Mouse (Mus musculus): Measurements from ENCODE around the gene Trpm5. TPM values are rescaled to one million over a fixed set of nuclear protein-coding genes. Genes with fewer than 3 reads are reported as not detected.

Trpm5 gene
- polyA plus RNA-seq, 1 experiment from 2014 or later, result 1.5 TPM

DNA sequence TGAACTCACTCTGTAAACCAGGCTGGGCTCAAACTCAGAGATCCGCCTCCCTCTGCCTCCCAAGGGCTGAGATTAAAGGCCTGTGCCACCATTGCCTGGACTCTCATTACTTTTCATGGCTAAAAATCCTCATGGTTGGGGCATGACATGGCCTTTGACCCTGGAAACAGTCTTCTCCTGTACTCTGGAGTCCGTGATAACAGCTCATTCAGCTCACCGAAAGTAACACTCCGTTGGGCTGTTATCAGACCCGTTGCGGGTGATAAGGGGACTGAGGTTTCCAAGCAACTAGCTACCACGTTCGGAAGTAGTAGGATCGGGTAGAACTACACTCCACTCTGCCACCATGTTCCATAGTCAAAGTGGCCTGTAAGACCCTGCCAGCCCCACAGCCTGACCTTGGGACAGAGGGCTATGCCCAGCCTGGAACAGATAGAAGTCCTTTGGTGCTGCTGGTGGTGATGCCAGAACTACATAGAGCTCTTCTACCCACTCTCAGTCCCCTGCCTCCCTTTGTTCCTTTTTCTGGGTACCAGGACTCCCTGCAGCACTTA lies 36.7 kb downstream of the Trpm5 start:
- no peaks in the 10 kb centered on the region; the same call in 1 of the 2 replicates for H3K36me3 ChIP-seq (ENCODE audit: control insufficient read depth, insufficient read depth, low read length)
- H3K27me3 ChIP-seq (ENCODE audit: control insufficient read depth, insufficient read depth, low read depth, low read length), result no peaks in the 10 kb centered on the region
- H3K27ac ChIP-seq (ENCODE audit: low read length), result peak overlapping the region; percentile 41
- no peak overlapping the region for H3K9ac ChIP-seq (ENCODE audit: low read depth, low read length)
- H3K9me3 ChIP-seq (replicated peaks; ENCODE audit: control insufficient read depth, low read length, poor library complexity, severe bottlenecking), result no peaks in the 10 kb centered on the region
- H3K4me3 ChIP-seq (ENCODE audit: low read depth, low read length), result no peak overlapping the region
- H3K4me2 ChIP-seq (ENCODE audit: low read length), result no peak overlapping the region
- 85% methylated on average over 9 of the region's 9 CpGs for WGBS
- peaks cover 31% of the 10 kb centered on the region for H3K4me1 ChIP-seq (ENCODE audit: control insufficient read depth, insufficient read depth, low read length)
- no peak for ATAC-seq

DNA sequence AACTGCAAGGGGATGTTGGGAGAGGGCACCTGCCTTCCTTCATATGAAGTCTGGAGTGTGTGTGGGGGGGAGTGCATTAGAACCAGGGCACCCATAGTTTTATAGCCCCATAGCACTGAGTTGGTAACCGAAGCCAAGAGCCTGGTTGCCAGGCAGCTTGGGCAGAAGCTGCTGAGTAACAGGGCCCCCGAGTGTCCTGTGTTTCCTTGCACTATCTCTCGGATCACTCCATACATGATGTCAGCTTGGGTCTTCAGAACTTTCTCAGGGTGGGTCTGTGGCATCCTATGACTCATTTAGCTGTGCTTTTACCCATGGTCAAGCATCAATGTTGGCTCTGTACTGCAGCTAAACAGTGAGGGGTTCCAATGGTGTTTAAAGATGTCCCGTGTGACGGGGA lies 37.4 kb downstream of the Trpm5 start:
- Histone ChIP-seq H3K4me3 (ENCODE audit: low read depth, low read length) (no peak overlapping the region), H3K9me3 (replicated peaks; ENCODE audit: control insufficient read depth, low read length, poor library complexity, severe bottlenecking) (no peaks in the 10 kb centered on the region), H3K27ac (ENCODE audit: low read length) (no peak overlapping the region), H3K4me2 (ENCODE audit: low read length) (peak overlapping the region; percentile 12; the same call in 1 of the 2 replicates), H3K27me3 (ENCODE audit: control insufficient read depth, insufficient read depth, low read depth, low read length) (no peaks in the 10 kb centered on the region), H3K36me3 (ENCODE audit: control insufficient read depth, insufficient read depth, low read length) (no peaks in the 10 kb centered on the region; the same call in 1 of the 2 replicates), H3K4me1 (ENCODE audit: control insufficient read depth, insufficient read depth, low read length) (peaks cover 36% of the 10 kb centered on the region), H3K9ac (ENCODE audit: low read depth, low read length) (0 out of 2 replicates have a peak overlapping the region, but pooled peaks have one; percentile 6)
- no peak for ATAC-seq
- WGBS, result 95% methylated on average over 5 of the region's 5 CpGs

DNA sequence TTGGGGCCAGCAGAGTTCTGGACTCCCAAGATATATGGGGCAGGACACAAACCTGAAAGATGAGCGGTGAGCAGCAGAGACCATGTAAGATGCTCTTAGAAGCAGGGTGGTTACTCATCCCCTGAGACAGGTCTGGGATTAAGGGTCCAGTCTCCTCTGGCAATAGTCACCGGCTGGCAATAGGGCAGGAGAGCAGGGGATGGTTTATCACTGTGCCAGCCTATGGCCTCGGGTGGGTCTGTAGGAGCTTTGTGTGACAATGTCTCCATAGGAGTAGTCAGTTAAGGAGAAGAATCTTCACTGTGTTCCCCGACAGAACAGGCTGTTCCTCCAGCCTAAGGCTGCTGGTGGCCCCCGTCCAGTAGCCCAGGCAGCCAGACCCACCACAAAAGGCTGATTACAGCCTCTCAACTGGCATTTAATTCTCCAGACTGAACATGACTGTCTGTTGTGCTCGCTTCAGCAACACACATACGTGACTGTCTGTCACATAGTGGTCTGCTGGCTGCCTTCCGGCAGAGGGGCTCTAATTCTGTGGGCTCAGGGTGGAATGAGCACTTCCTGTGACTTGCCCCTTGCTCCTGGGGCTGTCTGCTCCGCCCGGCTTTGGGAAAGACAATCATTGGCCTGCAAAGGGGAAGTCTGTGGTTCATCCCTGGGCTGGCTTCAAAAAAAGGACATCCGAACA lies 38.8 kb downstream of the Trpm5 start:
- Histone ChIP-seq H3K4me3 (ENCODE audit: low read depth, low read length) (no peak overlapping the region), H3K9me3 (replicated peaks; ENCODE audit: control insufficient read depth, low read length, poor library complexity, severe bottlenecking) (no peaks in the 10 kb centered on the region), H3K27me3 (ENCODE audit: control insufficient read depth, insufficient read depth, low read depth, low read length) (no peaks in the 10 kb centered on the region), H3K27ac (ENCODE audit: low read length) (no peak overlapping the region), H3K4me2 (ENCODE audit: low read length) (peak overlapping the region; percentile 22; the same call in 1 of the 2 replicates), H3K9ac (ENCODE audit: low read depth, low read length) (no peak overlapping the region), H3K4me1 (ENCODE audit: control insufficient read depth, insufficient read depth, low read length) (peaks cover 38% of the 10 kb centered on the region), H3K36me3 (ENCODE audit: control insufficient read depth, insufficient read depth, low read length) (no peaks in the 10 kb centered on the region; the same call in 1 of the 2 replicates)
- ATAC-seq, result no peak
- 77% methylated on average over 11 of the region's 11 CpGs for WGBS

DNA sequence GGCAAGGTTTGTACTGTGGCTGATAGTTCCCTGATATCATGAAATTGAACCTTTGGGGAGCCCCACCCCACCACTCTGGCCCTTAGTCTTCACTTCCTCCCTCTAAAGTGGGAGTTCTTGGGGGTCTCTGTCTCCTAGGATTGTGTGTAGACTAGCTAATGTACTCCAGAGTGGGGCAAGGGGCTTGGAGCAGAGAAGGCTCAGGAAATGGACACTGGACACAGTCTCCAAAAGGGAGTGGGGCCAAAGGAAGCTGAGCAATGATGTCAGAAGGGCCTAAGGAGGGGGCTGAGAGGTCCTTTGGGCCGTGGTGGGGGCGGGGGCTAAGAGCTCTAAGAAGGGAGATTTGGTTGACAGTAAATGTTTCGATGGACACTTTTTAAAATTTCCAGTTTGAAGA lies 39.4 kb downstream of the Trpm5 start:
- Histone ChIP-seq H3K27me3 (ENCODE audit: control insufficient read depth, insufficient read depth, low read depth, low read length) (no peaks in the 10 kb centered on the region), H3K27ac (ENCODE audit: low read length) (no peak overlapping the region), H3K4me2 (ENCODE audit: low read length) (peak overlapping the region; percentile 88), H3K36me3 (ENCODE audit: control insufficient read depth, insufficient read depth, low read length) (no peaks in the 10 kb centered on the region; the same call in 1 of the 2 replicates), H3K4me1 (ENCODE audit: control insufficient read depth, insufficient read depth, low read length) (peaks cover 38% of the 10 kb centered on the region), H3K9ac (ENCODE audit: low read depth, low read length) (peak overlapping the region; percentile 98; the same call in 1 of the 2 replicates), H3K9me3 (replicated peaks; ENCODE audit: control insufficient read depth, low read length, poor library complexity, severe bottlenecking) (no peaks in the 10 kb centered on the region), H3K4me3 (ENCODE audit: low read depth, low read length) (peak overlapping the region; percentile 96; the same call in 1 of the 2 replicates)
- no peak for ATAC-seq
- 88% methylated on average over 3 of the region's 3 CpGs for WGBS

DNA sequence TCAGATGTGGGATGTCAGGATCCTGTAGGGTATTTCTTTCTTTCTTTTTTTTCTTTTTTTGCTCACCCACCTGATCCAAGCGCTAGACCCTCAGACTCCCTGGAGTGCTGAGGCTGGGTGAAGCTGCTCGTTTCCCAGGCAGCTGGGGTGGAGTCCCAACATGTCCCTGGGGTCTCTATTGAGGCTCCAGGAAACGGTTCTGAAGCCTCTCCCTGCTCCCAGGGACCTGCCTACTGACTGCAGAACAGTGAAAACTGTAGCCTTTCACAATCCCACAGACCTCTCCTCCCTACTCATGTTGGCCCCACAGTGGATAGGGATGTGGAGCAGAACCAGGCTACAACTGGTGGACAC lies 39.9 kb downstream of the Trpm5 start:
- Histone ChIP-seq H3K4me3 (ENCODE audit: low read depth, low read length) (peak overlapping the region; percentile 96; the same call in 1 of the 2 replicates), H3K9ac (ENCODE audit: low read depth, low read length) (peak overlapping the region; percentile 98; the same call in 1 of the 2 replicates), H3K9me3 (replicated peaks; ENCODE audit: control insufficient read depth, low read length, poor library complexity, severe bottlenecking) (no peaks in the 10 kb centered on the region), H3K27ac (ENCODE audit: low read length) (no peak overlapping the region), H3K4me2 (ENCODE audit: low read length) (peak overlapping the region; percentile 88), H3K4me1 (ENCODE audit: control insufficient read depth, insufficient read depth, low read length) (peaks cover 38% of the 10 kb centered on the region), H3K27me3 (ENCODE audit: control insufficient read depth, insufficient read depth, low read depth, low read length) (no peaks in the 10 kb centered on the region), H3K36me3 (ENCODE audit: control insufficient read depth, insufficient read depth, low read length) (no peaks in the 10 kb centered on the region; the same call in 1 of the 2 replicates)
- 39% methylated on average over 3 of the region's 3 CpGs for WGBS
- no peak for ATAC-seq

DNA sequence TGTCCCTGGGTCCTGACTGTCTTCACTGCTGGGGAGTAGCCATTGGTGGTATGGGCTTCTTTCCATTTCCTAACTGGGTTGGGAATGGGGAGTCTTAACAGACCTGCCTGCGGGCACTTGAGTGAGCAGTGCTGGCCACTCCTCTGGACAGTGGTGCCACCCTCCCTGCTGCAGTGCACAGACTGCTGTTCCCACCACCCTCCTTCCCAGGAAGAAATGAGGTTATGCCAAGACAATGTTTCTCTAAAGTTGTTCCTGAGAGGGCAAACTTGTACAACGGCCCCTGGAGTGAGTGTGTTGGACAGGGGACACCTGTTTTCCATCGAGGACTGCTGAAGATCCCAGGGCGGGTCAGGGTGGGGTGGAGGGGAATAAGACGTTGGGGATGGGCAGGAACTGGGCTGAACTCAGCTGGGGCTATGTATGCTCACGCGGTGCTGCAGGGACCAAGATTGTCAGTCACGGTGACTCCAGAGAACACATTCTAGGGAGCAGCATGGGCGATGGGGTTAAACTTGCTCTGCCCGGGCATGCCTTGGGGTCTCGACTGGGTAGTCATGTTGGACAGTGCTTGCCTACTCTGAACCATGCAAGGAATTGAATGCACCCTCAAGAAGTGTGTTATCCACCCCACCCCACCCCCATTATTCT lies 40.4 kb downstream of the Trpm5 start:
- 71% methylated on average over 11 of the region's 11 CpGs for WGBS
- Histone ChIP-seq H3K9ac (ENCODE audit: low read depth, low read length) (peak overlapping the region; percentile 98), H3K4me2 (ENCODE audit: low read length) (peak overlapping the region; percentile 88), H3K4me1 (ENCODE audit: control insufficient read depth, insufficient read depth, low read length) (peaks cover 35% of the 10 kb centered on the region), H3K36me3 (ENCODE audit: control insufficient read depth, insufficient read depth, low read length) (no peaks in the 10 kb centered on the region; the same call in 1 of the 2 replicates), H3K27ac (ENCODE audit: low read length) (no peak overlapping the region), H3K27me3 (ENCODE audit: control insufficient read depth, insufficient read depth, low read depth, low read length) (no peaks in the 10 kb centered on the region), H3K4me3 (ENCODE audit: low read depth, low read length) (peak overlapping the region; percentile 96), H3K9me3 (replicated peaks; ENCODE audit: control insufficient read depth, low read length, poor library complexity, severe bottlenecking) (no peaks in the 10 kb centered on the region)
- ATAC-seq, result peak; percentile 1; the same call in 1 of the 2 replicates

DNA sequence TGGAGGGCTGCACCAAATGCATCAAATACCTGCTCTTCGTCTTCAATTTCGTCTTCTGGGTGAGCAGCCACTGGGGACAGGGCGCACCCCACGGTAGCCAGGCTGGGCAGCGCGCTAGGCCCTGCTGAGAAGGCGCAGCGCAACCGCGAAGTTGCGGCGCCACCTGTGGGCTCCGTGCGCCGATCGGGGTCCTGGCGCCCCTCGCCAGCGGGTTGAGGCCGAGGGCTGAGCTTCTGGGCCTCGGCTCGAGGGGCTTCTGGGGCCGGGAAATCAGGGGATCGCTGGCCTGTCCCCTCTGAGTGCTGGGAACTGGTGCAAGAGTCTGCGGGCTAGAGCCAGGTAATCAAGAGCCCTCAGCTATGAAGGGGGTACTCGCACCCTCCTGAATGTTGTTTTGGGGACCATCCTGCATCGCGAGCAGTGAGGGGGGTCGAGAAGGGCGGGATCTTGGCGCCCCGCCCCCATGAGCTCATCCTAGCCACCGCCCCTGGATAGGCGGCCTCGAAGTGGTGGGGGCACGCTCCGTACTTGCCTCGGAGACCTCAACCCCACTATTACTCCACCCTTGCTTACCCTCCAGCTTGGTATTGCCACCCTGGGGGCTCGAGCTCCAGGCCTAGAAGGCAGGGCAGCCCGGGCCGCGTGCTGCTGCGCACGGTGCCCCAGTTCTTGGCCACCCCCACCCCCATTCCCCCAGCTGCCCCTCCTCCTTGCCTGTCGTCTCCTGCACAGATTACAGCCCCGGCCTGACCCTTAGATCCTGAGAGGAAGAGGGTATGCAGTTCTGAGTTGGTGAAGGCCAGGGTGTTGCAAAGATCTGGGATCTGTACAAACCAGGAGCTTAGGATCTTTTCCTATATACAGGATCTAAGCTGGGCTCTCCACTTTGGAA lies 41.2 kb downstream of the Trpm5 start:
- peaks cover 30% of the 10 kb centered on the region for H3K4me1 ChIP-seq (ENCODE audit: control insufficient read depth, insufficient read depth, low read length)
- WGBS, result 1% methylated on average over 45 of the region's 46 CpGs
- peak overlapping the region; percentile 96 for H3K4me3 ChIP-seq (ENCODE audit: low read depth, low read length)
- H3K36me3 ChIP-seq (ENCODE audit: control insufficient read depth, insufficient read depth, low read length), result no peaks in the 10 kb centered on the region; the same call in 1 of the 2 replicates
- peak overlapping the region; percentile 88 for H3K4me2 ChIP-seq (ENCODE audit: low read length)
- H3K9ac ChIP-seq (ENCODE audit: low read depth, low read length), result peak overlapping the region; percentile 98
- peak; percentile 83 for ATAC-seq
- no peaks in the 10 kb centered on the region for H3K27me3 ChIP-seq (ENCODE audit: control insufficient read depth, insufficient read depth, low read depth, low read length)
- H3K27ac ChIP-seq (ENCODE audit: low read length), result peak overlapping the region; percentile 89
- no peaks in the 10 kb centered on the region for H3K9me3 ChIP-seq (replicated peaks; ENCODE audit: control insufficient read depth, low read length, poor library complexity, severe bottlenecking)

DNA sequence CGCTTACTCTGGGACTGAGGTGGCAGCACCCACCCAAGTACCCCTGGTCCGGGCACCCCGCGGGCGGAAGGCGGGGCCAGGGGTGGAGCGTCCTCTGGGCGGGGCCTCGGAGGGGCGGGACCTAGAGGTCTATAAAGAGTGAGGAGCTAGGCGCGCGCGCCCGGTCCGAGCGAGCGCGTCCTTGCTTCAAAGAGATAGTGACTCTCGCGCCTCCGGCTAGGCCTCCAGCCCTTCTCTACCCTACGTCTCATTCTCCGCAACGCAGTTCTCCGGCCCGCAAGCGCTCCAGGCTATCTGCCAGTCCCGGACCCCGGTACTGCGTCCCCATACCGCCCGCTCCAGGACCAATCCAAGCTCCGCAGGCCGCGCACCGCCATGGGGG lies 41.8 kb downstream of the Trpm5 start, which contains the start of gene Cd81:
Cd81 (plus strand) TSS at position 114 of the 382 bp plus-strand sequence.
- peaks cover 26% of the 10 kb centered on the region for H3K4me1 ChIP-seq (ENCODE audit: control insufficient read depth, insufficient read depth, low read length)
- no peaks in the 10 kb centered on the region for H3K36me3 ChIP-seq (ENCODE audit: control insufficient read depth, insufficient read depth, low read length)
- peak within 1 kb of the TSS; percentile 98 for H3K9ac ChIP-seq (ENCODE audit: low read depth, low read length)
- no peaks in the 10 kb centered on the region for H3K9me3 ChIP-seq (replicated peaks; ENCODE audit: control insufficient read depth, low read length, poor library complexity, severe bottlenecking)
- H3K27me3 ChIP-seq (ENCODE audit: control insufficient read depth, insufficient read depth, low read depth, low read length), result no peaks in the 10 kb centered on the region
- peak within 1 kb of the TSS; percentile 89 for H3K27ac ChIP-seq (ENCODE audit: low read length)
- 0% methylated on average over 37 of the region's 37 CpGs for WGBS
- H3K4me2 ChIP-seq (ENCODE audit: low read length), result peak within 1 kb of the TSS; percentile 88
- peak within 1 kb of the TSS; percentile 96 for H3K4me3 ChIP-seq (ENCODE audit: low read depth, low read length)
- ATAC-seq, result peak; percentile 76

All from midbrain, embryonic 16.5 days (tissue).